Mouse (Mus musculus): ENCODE results near the gene Crip2.

Crip2 gene

GRCm38 (mm10) chr12:113147481-113147880 lies 7.4 kb downstream of the Crip2 start:
- no peak for DNase-seq (ENCODE audit: low spot score)

GRCm38 (mm10) chr12:113148381-113149035 lies 8.5 kb downstream of the Crip2 start:
- no peak for DNase-seq (ENCODE audit: low spot score)

- no peak for DNase-seq (ENCODE audit: low spot score)
Measured at GRCm38 (mm10) chr12:113149341-113149740, 9.3 kb downstream of the Crip2 start.

- no peak for DNase-seq (ENCODE audit: low spot score)
Measured at GRCm38 (mm10) chr12:113149896-113150295, 9.9 kb downstream of the Crip2 start.

GRCm38 (mm10) chr12:113150591-113150990 lies 10.6 kb downstream of the Crip2 start:
- DNase-seq (ENCODE audit: low spot score) = no peak

- no peak for DNase-seq (ENCODE audit: low spot score)
Measured at GRCm38 (mm10) chr12:113151046-113151445, 11.0 kb downstream of the Crip2 start.

GRCm38 (mm10) chr12:113151661-113152271 lies 11.7 kb downstream of the Crip2 start:
- DNase-seq (ENCODE audit: low spot score) = no peak

GRCm38 (mm10) chr12:113152272-113152661 lies 12.2 kb downstream of the Crip2 start:
- DNase-seq (ENCODE audit: low spot score) = no peak

GRCm38 (mm10) chr12:113152991-113153525 lies 13.0 kb downstream of the Crip2 start:
- DNase-seq (ENCODE audit: low spot score) = no peak

- no peak for DNase-seq (ENCODE audit: low spot score)
Measured at GRCm38 (mm10) chr12:113153971-113154370, 13.9 kb downstream of the Crip2 start.

GRCm38 (mm10) chr12:113154747-113155075 lies 14.7 kb downstream of the Crip2 start:
- DNase-seq (ENCODE audit: low spot score) = no peak

- no peak for DNase-seq (ENCODE audit: low spot score)
Measured at GRCm38 (mm10) chr12:113155076-113155771, 15.2 kb downstream of the Crip2 start.

GRCm38 (mm10) chr12:113155887-113156539 lies 16.0 kb downstream of the Crip2 start, which contains the start of gene Tedc1:
TSS of gene Tedc1 (plus strand) at chr12:113156421.
- DNase-seq (ENCODE audit: low spot score) = peak; percentile 94

- no peak for DNase-seq (ENCODE audit: low spot score)
Measured at GRCm38 (mm10) chr12:113156540-113156929, 16.5 kb downstream of the Crip2 start.

GRCm38 (mm10) chr12:113157002-113157401 lies 17.0 kb downstream of the Crip2 start:
- DNase-seq (ENCODE audit: low spot score) = no peak

- DNase-seq (ENCODE audit: low spot score) = no peak
Measured at GRCm38 (mm10) chr12:113157521-113157920, 17.5 kb downstream of the Crip2 start.

GRCm38 (mm10) chr12:113157971-113158370 lies 17.9 kb downstream of the Crip2 start:
- no peak for DNase-seq (ENCODE audit: low spot score)

- DNase-seq (ENCODE audit: low spot score) = no peak
Measured at GRCm38 (mm10) chr12:113163561-113164006, 23.5 kb downstream of the Crip2 start.

GRCm38 (mm10) chr12:113168031-113168536 lies 28.0 kb downstream of the Crip2 start:
- no peak for DNase-seq (ENCODE audit: low spot score)

- DNase-seq (ENCODE audit: low spot score) = no peak
Measured at GRCm38 (mm10) chr12:113176960-113177725, 37.1 kb downstream of the Crip2 start.

- no peak for DNase-seq (ENCODE audit: low spot score)
Measured at GRCm38 (mm10) chr12:113181020-113181419, 41.0 kb downstream of the Crip2 start.

Measured in layer of hippocampus, adult 9-10 months (tissue).